Mouse (Mus musculus) CH12.LX (cell line): Measurements from ENCODE around the gene G6pc2. TPM values are rescaled to one million over a fixed set of nuclear protein-coding genes. Genes with fewer than 3 reads are reported as not detected.

Experiments used
- DNase-seq: peaks from one replicate; pipeline ENCODE4 v3.0.0-alpha.2; 2013; ENCODE audit errors: extremely low read depth
- H3K27ac ChIP-seq: 2 replicates; pipeline ENCODE4 v1.5.1; 2012; ENCODE audit warnings: low read depth, mild to moderate bottlenecking, control low read depth, moderate library complexity; ENCODE audit not compliant: insufficient read depth
- H3K27me3 ChIP-seq: replicated peaks from 2 replicates; pipeline ENCODE3; 2012; ENCODE audit warnings: inconsistent platforms
- H3K36me3 ChIP-seq, 2 experiments: replicated peaks in 1 of 2; 2 replicates each; pipeline versions ENCODE3 to v1.6.1; 2012; ENCODE audit warnings: inconsistent platforms in 1 of 2, low read length in 1 of 2, mild to moderate bottlenecking in 1 of 2, mixed read lengths in 1 of 2, moderate library complexity in 1 of 2; ENCODE audit not compliant: control insufficient read depth in 1 of 2, insufficient read depth in 1 of 2
- H3K4me1 ChIP-seq, 2 experiments: 2 replicates each; pipeline ENCODE4 v1.6.1; 2012; ENCODE audit warnings: inconsistent platforms in 1 of 2, moderate library complexity in 1 of 2; ENCODE audit not compliant: insufficient read depth in 2 of 2, control insufficient read depth in 1 of 2
- H3K4me2 ChIP-seq: 2 replicates; pipeline ENCODE4 v1.6.1; 2012; ENCODE audit warnings: low read depth, mild to moderate bottlenecking, control low read depth; ENCODE audit not compliant: poor library complexity, insufficient read depth, severe bottlenecking
- H3K4me3 ChIP-seq, 3 experiments: fragments of 150-350 bp in 1 of 3; sonication (generic) in 1 of 3; replicated peaks in 1 of 3; 2 replicates each; pipeline versions ENCODE3 to v1.5.1; 2011 to 2012; ENCODE audit warnings: low read depth in 2 of 3, low read length in 2 of 3, mild to moderate bottlenecking in 2 of 3, moderate library complexity in 2 of 3, control low read depth in 1 of 3, improper control_type of control experiment in 1 of 3, inconsistent platforms in 1 of 3, mixed read lengths in 1 of 3; ENCODE audit not compliant: poor library complexity in 1 of 3
- H3K79me2 ChIP-seq: replicated peaks from 2 replicates; pipeline ENCODE4 v1.6.1; 2012; ENCODE audit warnings: mild to moderate bottlenecking, moderate library complexity; ENCODE audit not compliant: control insufficient read depth, poor library complexity, insufficient read depth, severe bottlenecking; ENCODE audit errors: extremely low read depth
- H3K9ac ChIP-seq: 2 replicates; pipeline ENCODE4 v1.6.1; 2012; ENCODE audit warnings: low read depth, mild to moderate bottlenecking, control low read depth, moderate library complexity; ENCODE audit not compliant: insufficient read depth
- H3K9me3 ChIP-seq: replicated peaks from 2 replicates; pipeline ENCODE3; 2012; ENCODE audit warnings: low read length, inconsistent platforms, mixed read lengths
- CHD1 ChIP-seq: IDR thresholded peaks from 2 replicates; pipeline ENCODE4 v1.6.1; 2012; ENCODE audit warnings: low read depth, low read length, improper control_type of control experiment, inconsistent platforms
- CHD2 ChIP-seq: IDR thresholded peaks from 2 replicates; pipeline ENCODE4 v1.6.1; 2011; ENCODE audit warnings: low read length, improper control_type of control experiment
- E2F4 ChIP-seq: IDR thresholded peaks from 2 replicates; pipeline ENCODE4 v1.6.1; 2011; ENCODE audit warnings: low read depth, low read length, improper control_type of control experiment; ENCODE audit not compliant: insufficient replicate concordance
- EP300 ChIP-seq: IDR thresholded peaks from 2 replicates; pipeline ENCODE4 v1.6.1; 2011; ENCODE audit warnings: low read length, improper control_type of control experiment
- GABPA ChIP-seq: IDR thresholded peaks from 2 replicates; pipeline ENCODE4 v1.6.1; 2012; ENCODE audit warnings: low read depth, low read length, improper control_type of control experiment, inconsistent platforms; ENCODE audit not compliant: insufficient replicate concordance
- IRF4 ChIP-seq: IDR thresholded peaks from 2 replicates; pipeline ENCODE4 v1.6.1; 2014; ENCODE audit warnings: low read depth, mild to moderate bottlenecking, inconsistent platforms, low read length, improper control_type of control experiment
- JUN ChIP-seq: IDR thresholded peaks from 2 replicates; pipeline ENCODE4 v1.6.1; 2011; ENCODE audit warnings: low read depth, mild to moderate bottlenecking, low read length, improper control_type of control experiment, moderate library complexity; ENCODE audit not compliant: insufficient read depth
- JUND ChIP-seq: conservative IDR thresholded peaks from 2 replicates; pipeline ENCODE4 v1.6.1; 2011; ENCODE audit warnings: low read depth, low read length, improper control_type of control experiment
- KAT2A ChIP-seq: IDR thresholded peaks from 2 replicates; pipeline ENCODE4 v1.6.1; 2012; ENCODE audit warnings: low read length, improper control_type of control experiment, inconsistent platforms; ENCODE audit not compliant: insufficient replicate concordance
- MAFK ChIP-seq: IDR thresholded peaks from 2 replicates; pipeline ENCODE4 v1.6.1; 2011; ENCODE audit warnings: low read length, improper control_type of control experiment; ENCODE audit not compliant: insufficient replicate concordance
- MEF2A ChIP-seq: IDR thresholded peaks from 2 replicates; pipeline ENCODE4 v1.6.1; 2014; ENCODE audit warnings: low read depth, mild to moderate bottlenecking, inconsistent platforms, low read length, improper control_type of control experiment, borderline replicate concordance
- MYC ChIP-seq: IDR thresholded peaks from 2 replicates; pipeline ENCODE4 v1.6.1; 2011; ENCODE audit warnings: low read depth, mild to moderate bottlenecking, improper control_type of control experiment, low read length
- PAX5 ChIP-seq: IDR thresholded peaks from 2 replicates; pipeline ENCODE4 v1.6.1; 2012; ENCODE audit warnings: low read length, inconsistent platforms, mixed read lengths
- POLR2AphosphoS2 ChIP-seq: IDR thresholded peaks from 2 replicates; pipeline ENCODE4 v1.6.1; 2011; ENCODE audit warnings: low read depth, low read length, improper control_type of control experiment
- RAD21 ChIP-seq: IDR thresholded peaks from 2 replicates; pipeline ENCODE4 v1.6.1; 2011; ENCODE audit warnings: low read depth, mild to moderate bottlenecking, low read length, improper control_type of control experiment, moderate library complexity
- RCOR1 ChIP-seq: conservative IDR thresholded peaks from 2 replicates; pipeline ENCODE4 v1.6.1; 2012; ENCODE audit warnings: low read depth, mild to moderate bottlenecking, inconsistent platforms, low read length, improper control_type of control experiment
- SIN3A ChIP-seq: IDR thresholded peaks from 2 replicates; pipeline ENCODE4 v1.6.1; 2012; ENCODE audit warnings: low read length, improper control_type of control experiment, inconsistent platforms
- SMC3 ChIP-seq: IDR thresholded peaks from 2 replicates; pipeline ENCODE4 v1.6.1; 2011; ENCODE audit warnings: low read depth, low read length, improper control_type of control experiment
- TBP ChIP-seq: conservative IDR thresholded peaks from 2 replicates; pipeline ENCODE4 v1.6.1; 2011; ENCODE audit warnings: low read depth, low read length, improper control_type of control experiment
- TCF12 ChIP-seq: IDR thresholded peaks from 2 replicates; pipeline ENCODE4 v1.6.1; 2014; ENCODE audit warnings: low read depth, mild to moderate bottlenecking, inconsistent platforms, low read length, improper control_type of control experiment
- UBTF ChIP-seq: IDR thresholded peaks from 2 replicates; pipeline ENCODE4 v1.6.1; 2012; ENCODE audit warnings: low read depth, mild to moderate bottlenecking, inconsistent platforms, low read length, improper control_type of control experiment, moderate library complexity
- ZC3H11A ChIP-seq: IDR thresholded peaks from 2 replicates; pipeline ENCODE4 v1.6.1; 2012; ENCODE audit warnings: low read depth, mild to moderate bottlenecking, inconsistent platforms, low read length, improper control_type of control experiment
- ZKSCAN1 ChIP-seq: IDR thresholded peaks from 2 replicates; pipeline ENCODE4 v1.6.1; 2012; ENCODE audit warnings: low read depth, inconsistent platforms, low read length, improper control_type of control experiment, borderline replicate concordance
- ZNF384 ChIP-seq: IDR thresholded peaks from 2 replicates; pipeline ENCODE4 v1.6.1; 2012; ENCODE audit warnings: low read depth, low read length, improper control_type of control experiment, inconsistent platforms
- dilution Hi-C: fragments of 300-500 bp; cut with MboI; formaldehyde crosslinking; loops from 2 replicates; pipeline ENCODE4 v1.14.3; 2020; ENCODE audit warnings: low sequenced_read_pairs; ENCODE audit not compliant: extremely low pct_unique_long_range_greater_than_20kb, extremely low pct_ligation_motif_present
- in situ Hi-C: fragments of 300-500 bp; cut with MboI; formaldehyde crosslinking; loops from 3 replicates; pipeline ENCODE4 v1.14.3; 2019; ENCODE audit warnings: low sequenced_read_pairs, low pct_ligation_motif_present, low pct_unique_long_range_greater_than_20kb, mixed read lengths
- polyA plus RNA-seq: library from polyadenylated mRNA; unstranded; fragments of >175 nt; gene quantifications from 2 replicates; pipeline ENCODE4 v1.2.1, GENCODE M21; 2012; ENCODE audit warnings: low read depth; ENCODE audit not compliant: insufficient read length
- total RNA-seq, 2 experiments: library from RNA; depleted of rRNA; stranded (reverse); fragments of 300-350 nt in 1 of 2; fragments of >200 nt in 1 of 2; gene quantifications; 2 replicates each; pipeline ENCODE4 v1.2.3; 2012 to 2014

G6pc2 gene
- total and polyA plus RNA-seq, 3 experiments: not detected

DNA sequence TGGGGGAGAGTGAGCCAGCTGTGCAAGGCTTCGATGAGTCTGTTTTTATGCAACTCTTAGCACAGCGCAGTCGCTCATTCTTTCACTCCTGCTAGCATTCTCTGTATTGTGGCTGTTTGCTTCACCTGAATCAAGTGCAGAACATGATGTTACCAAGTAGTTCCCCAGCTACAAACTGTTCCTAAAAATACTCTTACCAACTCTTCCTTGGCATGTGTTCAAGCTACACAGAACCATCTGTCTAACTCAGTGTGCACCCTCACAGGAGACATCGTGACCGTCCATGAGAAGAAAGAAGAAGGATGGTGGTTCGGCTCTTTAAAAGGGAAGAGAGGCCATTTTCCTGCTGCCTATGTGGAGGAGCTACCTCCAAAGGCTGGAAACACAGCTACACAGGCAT is 22.1 kb upstream of the G6pc2 start:
- Histone ChIP-seq H3K36me3 (peaks cover 8 to 48% of the 10 kb centered on the region in 2 experiments), H3K27me3 (no peaks in the 10 kb centered on the region), H3K9me3 (no peaks in the 10 kb centered on the region), H3K4me2 (no peak overlapping the region), H3K79me2 (no peaks in the 10 kb centered on the region), H3K9ac (no peak overlapping the region), H3K4me1 (no peaks in the 10 kb centered on the region), H3K4me3 (no peak overlapping the region), H3K27ac (no peak overlapping the region)
- in situ Hi-C loops (no loop called here), dilution Hi-C loops (no loop called here)
- TF ChIP-seq TCF12 (no peak), JUN (no peak), UBTF (no peak), JUND (no peak), SMC3 (no peak), MYC (no peak), ZKSCAN1 (no peak), CHD1 (no peak), PAX5 (no peak), MAFK (no peak)
- DNase-seq: no peak

- TF ChIP-seq MYC (no peak), E2F4 (no peak), IRF4 (no peak)
- no peak overlapping the region for H3K9ac ChIP-seq
- no peaks in the 10 kb centered on the region for H3K79me2 ChIP-seq
- no peaks in the 10 kb centered on the region for H3K9me3 ChIP-seq
- in situ Hi-C loops (no loop called here), dilution Hi-C loops (no loop called here)
- no peak overlapping the region for H3K27ac ChIP-seq
- H3K4me3 ChIP-seq: no peak overlapping the region
- no peaks in the 10 kb centered on the region for H3K4me1 ChIP-seq
- no peak for DNase-seq
- peaks cover 8 to 53% of the 10 kb centered on the region in 2 experiments for H3K36me3 ChIP-seq
- H3K4me2 ChIP-seq: no peak overlapping the region
- no peaks in the 10 kb centered on the region for H3K27me3 ChIP-seq
Measured at GRCm38 (mm10) chr2:69189222-69189621, 21.7 kb upstream of the G6pc2 start.

GRCm38 (mm10) chr2:69191059-69191458 is 19.8 kb upstream of the G6pc2 start:
- TF ChIP-seq ZNF384 (no peak), MAFK (no peak), RAD21 (no peak), CHD2 (no peak), E2F4 (no peak), EP300 (no peak), CHD1 (no peak), MEF2A (no peak), SIN3A (no peak), GABPA (no peak), PAX5 (no peak), KAT2A (no peak), IRF4 (no peak), SMC3 (no peak), RCOR1 (no peak), ZC3H11A (no peak), TBP (no peak), TCF12 (no peak), UBTF (no peak), POLR2AphosphoS2 (no peak)
- TF ChIP-seq, all 38 proteins: peak for 0
- DNase-seq: no peak
- no peak overlapping the region for H3K9ac ChIP-seq
- no peaks in the 10 kb centered on the region for H3K27me3 ChIP-seq
- no peak overlapping the region for H3K27ac ChIP-seq
- no peak overlapping the region for H3K4me2 ChIP-seq
- dilution Hi-C loops: no loop called here
- H3K36me3 ChIP-seq: peaks cover 14 to 63% of the 10 kb centered on the region in 2 experiments
- in situ Hi-C loops: no loop called here
- no peaks in the 10 kb centered on the region for H3K9me3 ChIP-seq
- no peak overlapping the region for H3K4me3 ChIP-seq
- H3K79me2 ChIP-seq: no peaks in the 10 kb centered on the region
- no peaks in the 10 kb centered on the region for H3K4me1 ChIP-seq
